Mouse (Mus musculus) limb, embryonic 11.5 days (tissue): Measurements from ENCODE around the gene Ifnb1. TPM values are rescaled to one million over a fixed set of nuclear protein-coding genes. Genes with fewer than 3 reads are reported as not detected.

ENCODE experiments used
- ATAC-seq: fragments of 200-750 bp; cut with Nextera tagmentation; 2 replicates; pipeline ENCODE4 v1.8.0; 2017; ENCODE audit warnings: low read depth; ENCODE audit not compliant: insufficient number of reproducible peaks, low FRiP score, low TSS enrichment
- DNase-seq: peaks from one replicate; pipeline ENCODE4 v3.0.0-alpha.2; 2015; ENCODE audit warnings: low spot score
- H3K27ac ChIP-seq: fragments of 300-500 bp; sonication (generic); replicated peaks from 2 replicates; pipeline ENCODE4 v1.5.1; 2014; ENCODE audit warnings: low read depth, mild to moderate bottlenecking, low read length
- H3K27me3 ChIP-seq: fragments of 300-500 bp; sonication (generic); 2 replicates; pipeline ENCODE4 v1.6.1; 2014; ENCODE audit warnings: mild to moderate bottlenecking, low read length, mixed read lengths; ENCODE audit not compliant: control insufficient read depth, insufficient read depth
- H3K36me3 ChIP-seq: fragments of 300-500 bp; sonication (generic); 2 replicates; pipeline ENCODE4 v1.6.1; 2014; ENCODE audit warnings: mild to moderate bottlenecking, low read length, moderate library complexity, mixed read lengths; ENCODE audit not compliant: control insufficient read depth, insufficient read depth
- H3K4me1 ChIP-seq: fragments of 300-500 bp; sonication (generic); 2 replicates; pipeline ENCODE4 v1.6.1; 2014; ENCODE audit warnings: low read length, mixed read lengths; ENCODE audit not compliant: control insufficient read depth, insufficient read depth
- H3K4me2 ChIP-seq: fragments of 300-500 bp; sonication (generic); 2 replicates; pipeline ENCODE4 v1.6.1; 2014; ENCODE audit warnings: low read depth, mild to moderate bottlenecking, moderate library complexity; ENCODE audit not compliant: severe bottlenecking
- H3K4me3 ChIP-seq: fragments of 300-500 bp; sonication (generic); 2 replicates; pipeline ENCODE4 v1.5.1; 2014; ENCODE audit warnings: low read depth, low read length
- H3K9ac ChIP-seq: fragments of 300-500 bp; sonication (generic); 2 replicates; pipeline ENCODE4 v1.6.1; 2014; ENCODE audit warnings: mild to moderate bottlenecking, low read length
- H3K9me3 ChIP-seq: fragments of 300-500 bp; sonication (generic); 2 replicates; pipeline ENCODE4 v1.6.1; 2016; ENCODE audit warnings: low read length; ENCODE audit not compliant: control insufficient read depth
- WGBS: fragments of 180-500 bp; shearing (Covaris S2); extraction: QIAGEN DNeasy Blood & Tissue Kit; methylation state at CpG from one replicate; pipeline ENCODE4 v1.1.7; 2014; 5-methylcytosine and 5-hydroxymethylcytosine counted together
- polyA plus RNA-seq: library from polyadenylated mRNA; unstranded; fragments of >200 nt; fragmentation: Nextera tagmentation; extraction: Ambion mirVana; gene quantifications from 2 replicates; pipeline ENCODE4 v1.2.1, GENCODE M21; 2014

Ifnb1 gene
- polyA plus RNA-seq, 1 experiment from 2014 or later: not detected

DNA sequence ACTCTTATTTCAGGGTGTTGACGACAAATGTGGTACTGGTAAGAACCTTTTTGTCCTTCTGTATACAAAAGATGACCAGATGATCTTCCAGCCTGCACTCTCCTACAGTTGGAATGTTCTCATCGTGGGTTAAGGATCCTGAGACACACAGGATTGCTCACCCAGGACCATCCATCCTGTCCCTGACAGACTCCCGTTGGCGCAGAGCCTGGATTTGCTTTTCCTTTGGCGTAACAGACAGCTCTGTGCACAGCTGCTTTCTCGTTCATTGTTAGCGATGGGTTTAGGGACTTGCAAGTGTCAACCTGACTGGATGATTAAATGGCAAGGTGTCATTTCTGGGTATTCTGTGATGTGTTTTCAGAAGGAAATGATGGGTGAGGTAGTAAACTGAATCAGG lies 14.1 kb upstream of the Ifnb1 start:
- H3K27ac ChIP-seq: no peak overlapping the region
- H3K27me3 ChIP-seq: no peaks in the 10 kb centered on the region
- no peaks in the 10 kb centered on the region for H3K4me1 ChIP-seq
- no peak overlapping the region for H3K4me2 ChIP-seq
- DNase-seq (no peak), ATAC-seq (no peak)
- 74% methylated on average over 7 of the region's 7 CpGs for WGBS
- no peak overlapping the region for H3K9ac ChIP-seq
- H3K4me3 ChIP-seq: no peak overlapping the region
- no peaks in the 10 kb centered on the region for H3K36me3 ChIP-seq
- H3K9me3 ChIP-seq: no peaks in the 10 kb centered on the region

DNA sequence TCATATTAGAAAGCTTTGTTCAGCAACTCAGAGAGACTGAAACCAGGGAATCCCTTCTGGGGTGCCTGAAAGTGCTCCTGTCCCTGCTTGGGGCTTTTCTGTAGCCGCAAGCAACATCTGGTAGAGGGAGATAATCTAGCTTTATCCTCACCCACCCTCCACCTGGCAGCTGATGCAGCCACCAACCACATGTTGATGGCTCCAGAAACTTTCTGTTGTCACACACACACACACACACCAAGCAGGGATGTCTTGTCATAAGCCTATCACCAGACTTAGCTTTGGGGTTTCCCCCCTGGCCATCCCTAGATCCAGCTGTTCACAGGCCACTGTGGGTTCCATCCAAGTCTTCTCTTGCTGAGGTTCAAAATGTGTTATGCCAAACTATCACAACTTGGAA lies 13.2 kb upstream of the Ifnb1 start:
- Histone ChIP-seq H3K4me1 (no peaks in the 10 kb centered on the region), H3K27me3 (no peaks in the 10 kb centered on the region), H3K9me3 (no peaks in the 10 kb centered on the region), H3K27ac (no peak overlapping the region), H3K4me2 (no peak overlapping the region), H3K4me3 (no peak overlapping the region), H3K9ac (no peak overlapping the region), H3K36me3 (no peaks in the 10 kb centered on the region)
- 85% methylated on average over 1 of the region's 1 CpGs for WGBS
- DNase-seq (no peak), ATAC-seq (no peak)

DNA sequence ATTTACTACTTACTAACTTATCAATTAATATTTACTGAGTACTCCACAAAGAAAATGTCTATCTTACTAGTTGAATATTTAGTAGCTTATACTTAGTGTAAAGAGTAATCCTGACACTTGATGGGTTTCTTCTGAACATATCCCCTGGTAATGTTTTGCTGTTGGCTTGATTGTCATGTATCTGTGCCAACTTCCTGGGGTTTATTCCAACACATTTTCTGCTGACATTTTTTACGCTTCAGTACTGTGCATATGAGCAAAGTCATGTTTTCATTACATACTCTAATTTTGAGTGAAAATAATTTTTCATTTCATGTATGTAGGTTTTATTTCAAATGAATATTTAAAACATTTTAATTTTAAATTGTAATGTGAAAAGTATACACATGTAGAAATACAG lies 12.3 kb upstream of the Ifnb1 start:
- Histone ChIP-seq H3K4me1 (no peaks in the 10 kb centered on the region), H3K4me3 (no peak overlapping the region), H3K36me3 (no peaks in the 10 kb centered on the region), H3K27ac (no peak overlapping the region), H3K9ac (no peak overlapping the region), H3K27me3 (no peaks in the 10 kb centered on the region), H3K9me3 (no peaks in the 10 kb centered on the region), H3K4me2 (no peak overlapping the region)
- DNase-seq: no peak
- 86% methylated on average over 1 of the region's 1 CpGs for WGBS
- ATAC-seq: no peak

DNA sequence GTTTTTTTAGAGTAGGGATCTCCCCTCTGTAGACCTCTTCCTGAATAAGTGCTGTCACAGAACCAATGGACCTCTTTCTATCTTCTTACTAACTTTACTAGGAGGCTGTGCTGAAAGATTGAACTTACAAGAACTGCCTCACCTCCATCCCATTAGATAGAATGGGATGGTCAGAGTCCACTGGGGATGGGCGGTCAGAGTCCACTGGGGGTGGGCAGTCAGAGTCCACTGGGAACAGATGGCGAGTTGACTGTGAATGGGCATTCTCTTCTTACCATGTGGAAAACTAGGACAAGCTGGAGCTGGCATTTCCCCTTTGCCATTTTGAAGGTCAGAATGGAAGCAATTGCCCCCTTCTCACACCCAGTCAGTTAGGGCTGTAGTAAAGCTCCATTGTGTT lies 10.9 kb upstream of the Ifnb1 start:
- Histone ChIP-seq H3K36me3 (no peaks in the 10 kb centered on the region), H3K4me3 (no peak overlapping the region), H3K9ac (no peak overlapping the region), H3K4me2 (no peak overlapping the region), H3K27ac (no peak overlapping the region), H3K27me3 (no peaks in the 10 kb centered on the region), H3K4me1 (no peaks in the 10 kb centered on the region), H3K9me3 (no peaks in the 10 kb centered on the region)
- no peak for ATAC-seq
- 85% methylated on average over 2 of the region's 2 CpGs for WGBS
- DNase-seq: no peak

DNA sequence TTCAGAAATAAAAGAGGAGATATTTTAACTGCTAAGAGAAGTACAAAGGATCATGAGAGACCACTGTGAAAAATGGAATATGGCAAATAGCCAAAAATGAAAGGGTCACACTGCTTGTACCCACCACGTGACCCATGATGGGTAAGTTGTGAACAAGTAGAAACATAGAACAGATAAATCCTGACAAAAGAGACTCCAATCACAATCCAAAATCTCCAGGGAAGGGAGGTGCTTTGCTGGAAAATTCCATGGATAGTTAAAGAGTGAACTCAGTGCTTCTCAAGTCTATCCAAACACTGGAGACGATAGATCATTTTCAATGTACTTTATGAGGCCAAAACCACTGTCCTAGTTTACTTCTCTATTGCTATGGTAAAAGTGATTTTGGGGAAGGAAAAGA lies 8.3 kb upstream of the Ifnb1 start:
- WGBS: 95% methylated on average over 2 of the region's 2 CpGs
- Histone ChIP-seq H3K4me2 (no peak overlapping the region), H3K9me3 (no peaks in the 10 kb centered on the region), H3K36me3 (no peaks in the 10 kb centered on the region), H3K9ac (no peak overlapping the region), H3K27ac (no peak overlapping the region), H3K4me3 (no peak overlapping the region), H3K27me3 (no peaks in the 10 kb centered on the region), H3K4me1 (no peaks in the 10 kb centered on the region)
- no peak for ATAC-seq
- no peak for DNase-seq

DNA sequence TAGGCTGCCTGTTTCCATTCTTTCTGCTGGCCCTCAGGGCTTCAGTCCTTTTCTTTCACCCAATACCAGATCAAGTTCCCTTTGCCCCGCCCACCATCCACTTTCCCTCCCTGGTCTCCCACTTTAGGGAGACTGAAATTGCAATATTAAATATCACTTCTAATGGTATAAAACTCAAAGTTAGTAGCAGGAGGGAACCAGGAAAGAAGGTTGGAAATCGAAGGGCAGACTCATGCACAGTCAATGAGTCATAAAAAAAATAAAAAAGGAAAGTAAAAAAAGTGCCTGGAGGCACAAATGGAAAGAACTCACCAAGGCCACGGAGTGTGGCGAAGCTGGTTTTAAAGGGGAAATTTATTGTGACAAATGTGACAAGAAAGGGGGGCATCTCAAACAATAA lies 7.7 kb upstream of the Ifnb1 start:
- no peak overlapping the region for H3K27ac ChIP-seq

DNA sequence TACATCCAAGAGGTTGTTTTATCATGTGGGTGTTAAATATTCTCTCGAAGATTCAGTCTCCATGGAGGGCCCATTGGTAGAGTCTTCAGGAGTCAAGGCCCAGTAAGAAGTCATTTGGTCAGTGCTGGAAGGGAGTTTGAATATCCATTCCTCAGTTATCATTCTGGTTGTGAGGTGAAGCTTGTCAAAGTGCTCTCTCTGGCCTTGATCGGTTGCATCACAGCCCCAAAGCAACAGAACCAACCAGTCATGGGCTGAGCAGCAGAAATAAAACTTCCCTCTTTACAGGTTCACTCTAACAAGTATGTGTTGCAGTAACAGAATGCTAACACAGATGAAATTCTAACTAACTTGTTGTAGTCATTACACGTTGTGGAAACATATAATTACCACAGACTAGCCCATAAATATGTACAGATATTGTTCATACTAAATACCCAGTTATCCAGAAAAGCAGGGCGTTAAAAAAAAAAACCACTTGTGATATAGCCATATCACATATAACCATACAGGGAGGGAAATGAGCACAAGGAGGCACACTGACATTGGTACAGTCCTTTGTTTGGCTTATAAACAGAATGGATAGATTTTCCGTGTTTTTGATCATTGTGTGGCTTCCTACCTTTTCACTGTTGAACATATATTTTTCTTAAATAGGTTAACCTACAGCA lies 3.9 kb upstream of the Ifnb1 start:
- WGBS: 85% methylated on average over 5 of the region's 5 CpGs
- no peak overlapping the region for H3K27ac ChIP-seq
- no peak overlapping the region for H3K9ac ChIP-seq

More for the DNA sequence above, 7.7 kb upstream of the Ifnb1 start:
- Histone ChIP-seq H3K4me3 (no peak overlapping the region), H3K36me3 (no peaks in the 10 kb centered on the region), H3K4me2 (no peak overlapping the region), H3K9me3 (no peaks in the 10 kb centered on the region), H3K4me1 (no peaks in the 10 kb centered on the region), H3K27me3 (no peaks in the 10 kb centered on the region), H3K9ac (no peak overlapping the region)
- no peak for DNase-seq
- WGBS: 61% methylated on average over 4 of the region's 4 CpGs
- ATAC-seq: no peak

DNA sequence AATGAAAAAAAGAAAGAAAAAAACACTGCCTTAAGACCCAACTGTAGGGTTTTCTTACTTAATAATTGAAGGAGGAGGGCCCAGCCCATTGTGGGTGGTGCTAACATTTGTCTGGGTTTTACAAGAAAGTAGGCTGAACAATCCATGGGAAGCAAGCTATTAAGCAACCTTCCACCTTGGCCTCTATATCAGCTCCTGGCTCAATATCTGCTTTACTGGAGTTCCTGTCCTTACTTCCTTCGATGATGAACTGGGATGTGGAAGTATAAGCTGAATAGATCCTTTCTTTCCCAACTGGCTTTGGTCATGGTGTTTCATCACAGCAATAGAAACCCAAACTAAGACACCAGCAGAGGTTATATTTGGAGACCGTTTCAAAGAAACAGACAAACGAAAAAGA lies 2.8 kb upstream of the Ifnb1 start:
- no peaks in the 10 kb centered on the region for H3K4me1 ChIP-seq
- H3K27ac ChIP-seq: no peak overlapping the region
- no peak overlapping the region for H3K4me2 ChIP-seq
- 87% methylated on average over 3 of the region's 3 CpGs for WGBS
- no peaks in the 10 kb centered on the region for H3K27me3 ChIP-seq
- DNase-seq: no peak
- no peak for ATAC-seq
- no peak overlapping the region for H3K9ac ChIP-seq
- no peak overlapping the region for H3K4me3 ChIP-seq
- no peaks in the 10 kb centered on the region for H3K36me3 ChIP-seq
- no peaks in the 10 kb centered on the region for H3K9me3 ChIP-seq

More for the DNA sequence above, 3.9 kb upstream of the Ifnb1 start:
- Histone ChIP-seq H3K4me3 (no peak overlapping the region), H3K4me1 (no peaks in the 10 kb centered on the region), H3K36me3 (no peaks in the 10 kb centered on the region), H3K27me3 (no peaks in the 10 kb centered on the region), H3K9me3 (no peaks in the 10 kb centered on the region), H3K4me2 (no peak overlapping the region)
- DNase-seq: no peak
- no peak for ATAC-seq

DNA sequence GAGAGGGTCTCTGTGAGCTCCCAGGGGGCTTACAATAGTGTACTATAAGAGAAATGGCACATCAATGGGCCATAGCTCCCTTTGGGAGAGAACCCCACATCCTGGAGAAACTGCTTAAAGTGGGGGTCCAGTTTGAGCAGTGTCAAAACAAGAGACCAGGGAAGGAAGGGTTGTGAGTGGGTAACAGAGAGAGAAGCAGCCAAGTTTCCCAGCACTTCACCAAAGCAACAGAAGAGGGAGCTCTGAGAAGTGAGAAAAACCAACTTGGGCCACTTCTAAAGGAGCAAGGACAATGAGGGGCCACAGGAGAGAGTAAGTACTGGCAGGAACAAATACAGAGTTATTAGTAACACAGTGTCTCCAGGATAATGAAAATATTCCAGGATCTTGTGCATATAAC lies 667 bp upstream of the Ifnb1 start:
- Histone ChIP-seq H3K27ac (no peak overlapping the region), H3K9ac (no peak overlapping the region), H3K4me1 (no peaks in the 10 kb centered on the region), H3K4me3 (no peak overlapping the region), H3K27me3 (no peaks in the 10 kb centered on the region), H3K9me3 (no peaks in the 10 kb centered on the region), H3K36me3 (no peaks in the 10 kb centered on the region), H3K4me2 (no peak overlapping the region)
- DNase-seq: no peak
- ATAC-seq: no peak
